Mouse (Mus musculus): ENCODE measurements around the gene Rab1a.

- TF ChIP-seq CTCF (IDR thresholded peaks at IDR 0.05; ENCODE audit: low read depth), result no peak
- no peak for TF ChIP-seq EP300 (IDR thresholded peaks at IDR 0.05; ENCODE audit: low read depth)
Observed at GRCm38 (mm10) chr11:20211838-20212237, 10.6 kb downstream of the Rab1a start.

All from liver, postnatal 0 days (tissue).